Mouse (Mus musculus) embryo, embryonic 11.5 days (tissue): ENCODE measurements at regions not wholly inside any gene's neighbourhood (a gene's known extent, or its start where the extent isn't known, plus 50 kb on each side); places are given as distances from the start of the nearest gene placed in this dataset.

Experiments used
- DNase-seq: peaks from one replicate; pipeline ENCODE4 v3.0.0-alpha.2; 2012; ENCODE audit warnings: low read depth, low spot score

DNA sequence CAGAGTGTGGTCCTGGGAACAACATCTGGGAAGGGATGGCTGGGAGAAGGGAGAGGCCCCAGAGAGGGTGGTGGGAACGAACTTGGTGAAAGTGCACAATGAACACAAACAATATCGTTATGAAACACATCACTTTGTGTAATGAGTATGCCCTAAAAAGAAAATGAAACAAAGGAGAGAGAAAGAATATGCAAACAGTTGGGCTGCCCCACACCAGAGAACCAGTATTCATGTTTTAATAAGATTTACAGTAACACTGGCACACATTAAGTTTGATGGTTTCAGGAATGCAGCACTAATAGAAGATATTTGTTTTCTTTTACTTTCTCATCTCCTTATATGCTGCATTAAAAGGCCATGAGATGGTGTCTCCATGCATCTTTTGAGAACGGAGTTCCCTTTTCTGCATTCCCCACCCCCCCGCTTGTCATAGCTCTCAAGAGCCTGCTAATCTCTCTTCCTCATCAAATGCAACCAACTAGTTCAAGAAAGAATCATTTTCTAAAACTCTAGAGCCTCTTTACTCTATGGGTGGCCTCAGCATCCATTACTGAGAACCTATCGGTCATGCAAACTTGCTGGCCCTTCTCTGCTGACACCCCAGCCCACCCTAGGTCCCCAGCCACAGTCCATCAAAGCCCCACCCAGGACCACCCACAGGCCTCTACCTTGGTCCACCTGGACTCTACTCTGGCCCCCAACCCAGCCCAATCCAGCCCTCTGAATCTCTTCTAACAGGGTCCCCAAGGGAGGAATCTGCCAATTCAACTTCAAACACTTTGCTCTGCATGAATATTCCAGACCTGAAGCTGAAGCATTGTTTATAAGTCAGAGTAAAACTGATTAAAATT is 379.0 kb upstream of the Nrp1 start:
- no peak for DNase-seq

DNA sequence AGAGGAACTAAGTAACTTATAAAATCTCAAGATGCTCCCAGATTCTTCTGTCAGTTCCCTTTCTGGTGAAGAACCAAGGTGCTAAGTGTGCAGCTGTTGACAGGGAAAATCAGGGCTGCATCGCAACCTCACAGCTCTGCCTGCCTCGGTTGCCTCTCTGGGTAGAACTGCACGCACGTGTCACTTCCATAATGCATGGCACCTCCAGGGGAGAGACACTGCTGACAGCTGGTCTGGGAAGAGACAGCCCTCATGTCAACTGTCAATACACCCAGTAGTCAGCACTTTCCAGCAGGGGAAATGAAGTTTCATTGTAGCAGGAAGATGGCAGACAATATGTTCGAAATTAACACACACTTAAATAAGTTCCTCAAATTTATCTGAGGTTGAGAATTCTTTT is 376.2 kb upstream of the Nrp1 start:
- DNase-seq: no peak

DNA sequence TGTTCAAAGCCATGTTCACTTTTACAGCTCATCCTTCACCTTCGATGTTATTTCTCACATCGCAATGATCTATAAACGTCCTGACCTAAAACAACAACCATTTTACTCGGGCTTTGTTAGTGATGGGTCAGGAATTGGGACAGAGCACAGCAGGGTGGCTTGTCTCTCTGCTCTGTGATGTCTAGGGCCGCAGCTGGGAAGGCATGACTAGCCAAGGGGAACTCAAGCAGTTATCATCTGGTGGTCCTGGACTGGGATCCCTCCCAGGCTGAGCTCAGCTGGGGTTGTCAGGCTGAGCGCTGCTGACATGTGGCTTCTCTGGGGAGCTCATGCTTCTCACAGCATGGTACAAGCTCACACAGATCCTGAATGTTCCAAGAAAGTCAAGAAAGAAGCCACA is 372.8 kb upstream of the Nrp1 start:
- DNase-seq: no peak

DNA sequence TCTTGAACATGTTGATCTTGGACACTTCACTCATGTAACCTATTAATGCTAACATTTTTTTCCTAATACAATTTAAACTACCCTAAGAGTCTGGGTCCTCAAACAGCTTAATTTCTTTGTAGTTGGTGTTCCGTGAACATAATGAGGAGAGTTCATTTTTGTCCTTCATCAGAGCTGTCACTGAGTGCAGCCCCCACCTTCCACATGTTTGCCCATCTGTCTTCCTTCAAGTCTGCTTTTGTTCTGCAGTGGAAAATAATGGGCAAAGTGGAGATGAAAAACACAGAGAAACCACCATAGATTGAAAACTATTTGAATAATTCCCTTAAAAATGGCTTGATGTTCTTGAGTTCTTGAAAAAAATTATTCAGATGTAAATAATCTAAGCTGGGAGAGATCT is 369.5 kb upstream of the Nrp1 start:
- DNase-seq: no peak

DNA sequence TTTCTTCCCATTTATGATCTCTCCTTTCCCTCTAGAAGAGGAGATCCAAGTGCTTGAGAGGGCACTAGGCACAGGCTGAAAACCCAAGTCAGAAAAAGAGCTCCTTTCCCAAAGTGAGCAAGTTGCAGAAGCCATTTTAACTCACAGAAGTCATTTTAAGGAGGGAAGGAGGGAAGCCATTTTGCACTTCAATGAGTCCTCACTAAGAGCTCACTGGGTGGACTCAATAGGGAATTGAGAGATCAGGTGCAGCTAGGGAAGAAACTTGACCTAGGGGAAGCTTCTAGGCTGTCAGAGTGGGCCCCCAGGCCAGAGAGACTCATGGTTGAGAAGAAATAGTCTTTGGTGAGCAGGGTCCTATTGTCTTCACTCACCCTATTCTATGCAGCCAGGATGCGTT is 363.5 kb upstream of the Nrp1 start:
- no peak for DNase-seq

DNA sequence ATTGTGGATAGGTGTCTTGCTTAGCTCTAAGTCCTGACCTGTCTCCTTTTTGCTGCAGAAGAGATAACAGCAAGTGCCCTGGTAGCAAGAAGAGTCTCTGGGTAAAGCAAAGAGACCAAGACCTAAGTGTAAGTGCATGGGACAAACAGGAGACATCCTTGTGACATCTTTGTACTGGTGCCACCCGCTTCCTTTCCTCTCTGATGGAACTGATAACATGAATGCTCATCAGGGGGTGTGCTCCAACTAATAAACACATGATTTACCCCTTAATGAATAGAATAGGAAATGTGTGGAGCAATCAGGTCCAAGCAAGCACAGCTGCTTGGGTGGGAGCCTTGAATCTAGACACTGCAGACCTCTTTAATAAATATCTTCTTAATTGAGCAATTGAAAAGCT is 362.9 kb upstream of the Nrp1 start:
- DNase-seq: no peak

DNA sequence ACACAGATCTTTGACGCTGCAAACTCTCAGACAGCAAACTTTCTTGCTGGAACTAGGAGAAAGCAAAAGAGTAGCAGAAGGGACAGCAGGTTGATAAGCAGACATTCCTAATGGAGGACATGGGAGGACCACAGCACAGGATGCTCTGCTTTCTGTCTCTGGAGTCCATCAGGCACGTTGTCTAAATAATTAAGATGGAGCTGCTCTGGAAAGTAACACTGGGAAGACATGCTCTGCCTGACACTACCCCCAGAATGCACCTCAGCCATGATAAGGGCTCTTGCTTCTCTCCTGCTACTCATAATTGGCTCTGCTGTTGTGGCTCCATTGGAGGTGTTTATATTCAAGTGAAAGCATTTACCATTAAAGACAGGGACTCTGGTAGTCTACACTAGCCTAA is 356.0 kb upstream of the Nrp1 start:
- DNase-seq: no peak

DNA sequence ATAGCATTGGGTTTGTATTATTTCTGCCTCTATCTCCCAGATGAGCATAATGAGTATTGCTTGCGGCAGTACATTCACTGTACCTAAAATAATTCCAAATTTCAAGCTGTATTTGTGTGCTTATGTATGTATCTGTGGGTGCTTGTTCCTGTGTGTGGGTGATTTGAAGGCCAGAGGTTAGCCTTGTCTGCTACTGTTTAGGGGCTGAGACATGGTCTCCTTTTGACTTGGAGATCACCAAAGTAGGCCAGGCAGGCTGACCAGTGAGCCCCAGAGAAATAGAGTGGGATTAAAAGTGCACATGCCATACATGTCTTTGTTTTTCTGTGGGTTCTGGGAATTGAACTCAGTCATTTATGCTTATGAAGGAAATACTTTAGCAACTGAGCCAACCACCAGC is 355.6 kb upstream of the Nrp1 start:
- no peak for DNase-seq

DNA sequence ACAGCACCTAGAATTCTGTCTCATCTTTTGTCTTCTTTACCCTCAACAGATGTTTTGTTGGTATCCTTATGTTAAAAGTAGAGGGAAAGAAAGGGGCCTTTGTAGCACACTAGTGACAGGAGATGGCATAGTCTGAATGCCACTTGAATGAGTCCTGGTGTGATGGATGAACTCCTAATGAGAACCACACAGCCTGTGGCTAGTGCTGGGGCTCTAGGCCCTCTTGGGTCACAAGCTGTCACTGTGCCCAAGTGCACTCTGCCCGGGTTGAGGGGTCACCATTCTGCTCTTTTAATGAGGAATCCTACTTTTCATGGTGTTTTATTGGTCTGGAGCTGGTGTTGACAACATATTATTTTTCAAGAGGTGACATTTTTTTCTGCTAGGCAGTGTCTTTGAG is 355.0 kb upstream of the Nrp1 start:
- DNase-seq: no peak

DNA sequence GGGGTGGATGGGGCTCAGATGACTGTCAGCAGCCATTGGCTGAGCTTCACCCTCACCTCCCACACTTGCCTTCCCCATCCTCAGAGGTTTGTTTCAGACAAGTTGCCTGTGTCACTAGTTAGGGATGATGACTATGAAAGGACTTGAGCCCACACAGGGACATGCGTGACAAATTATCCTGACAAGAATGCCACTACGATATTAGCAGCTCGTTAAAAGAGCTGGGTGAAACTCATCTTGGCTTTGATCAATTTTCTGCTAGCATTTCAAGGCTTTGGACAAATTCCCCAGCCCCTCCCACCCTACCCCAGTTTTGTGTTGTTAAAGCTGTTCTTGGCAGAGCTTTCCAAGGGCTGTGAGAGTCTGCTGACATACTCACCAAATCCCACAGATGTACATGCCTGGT is 354.5 kb upstream of the Nrp1 start:
- no peak for DNase-seq

DNA sequence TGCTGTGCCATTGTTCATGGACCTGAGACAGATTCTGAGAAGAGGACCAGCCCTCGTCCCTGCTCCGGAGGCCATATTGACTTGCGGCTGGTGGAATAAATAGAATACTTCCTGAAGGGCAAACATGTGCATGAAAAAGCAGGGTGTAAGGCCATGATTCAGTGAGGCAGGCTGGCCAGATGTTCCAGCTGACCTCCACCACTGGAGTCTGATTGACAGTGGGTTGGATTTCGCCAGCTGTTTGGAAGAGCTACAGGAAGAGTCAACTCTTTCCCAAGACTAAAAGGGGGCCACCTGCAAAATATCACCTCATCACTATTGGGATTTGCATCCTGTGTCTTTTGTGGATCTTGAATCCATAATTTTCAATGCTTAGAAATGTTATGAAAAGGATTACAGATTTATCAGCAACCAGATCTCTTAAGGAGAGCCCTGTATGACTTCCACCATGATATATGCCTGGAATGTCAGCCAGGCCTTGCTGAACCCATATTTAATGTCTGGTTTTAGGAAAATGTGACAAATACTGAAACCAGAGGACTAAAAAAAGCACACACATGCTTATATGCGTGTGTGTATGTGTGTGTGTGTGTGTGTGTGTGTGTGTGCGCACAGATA is 348.9 kb upstream of the Nrp1 start:
- DNase-seq: no peak

DNA sequence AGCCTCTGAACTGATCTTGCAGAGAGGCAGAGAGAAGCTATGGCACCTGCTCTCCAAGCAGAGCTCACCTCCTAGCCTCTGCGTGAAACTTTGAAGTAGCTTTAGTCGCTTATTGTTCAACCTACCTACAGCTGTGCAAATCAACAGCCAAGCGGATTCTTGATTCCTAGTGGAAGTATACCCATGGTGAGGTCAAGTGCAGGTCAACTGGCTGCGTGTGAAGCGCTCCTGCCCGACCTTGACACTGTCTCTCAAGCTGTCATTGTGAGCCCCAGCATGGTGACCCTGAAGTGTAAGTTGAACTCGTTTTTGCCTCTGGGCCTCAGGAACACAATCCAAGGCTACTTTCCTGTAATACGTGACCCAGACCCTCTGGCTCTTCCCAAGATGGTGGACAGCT is 341.2 kb upstream of the Nrp1 start:
- no peak for DNase-seq

DNA sequence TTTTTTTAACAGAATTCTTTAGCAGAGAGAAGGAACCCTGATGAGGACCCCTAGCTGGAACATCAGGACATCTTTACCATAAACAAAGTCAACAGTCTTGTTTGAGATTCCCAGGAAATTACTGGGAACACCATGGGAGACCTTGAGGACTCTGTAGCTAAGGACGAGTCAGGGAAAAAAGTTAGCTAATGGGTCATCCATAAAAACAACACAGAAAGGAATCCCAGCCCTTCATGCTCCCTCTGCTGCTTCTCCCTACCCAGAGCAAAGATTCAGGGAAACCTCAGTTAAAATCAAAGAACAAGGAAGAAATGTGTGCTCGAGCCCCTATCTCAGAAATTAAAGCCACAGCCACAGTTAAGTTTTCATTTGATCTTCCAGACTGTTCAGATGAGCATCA is 334.7 kb upstream of the Nrp1 start:
- no peak for DNase-seq

DNA sequence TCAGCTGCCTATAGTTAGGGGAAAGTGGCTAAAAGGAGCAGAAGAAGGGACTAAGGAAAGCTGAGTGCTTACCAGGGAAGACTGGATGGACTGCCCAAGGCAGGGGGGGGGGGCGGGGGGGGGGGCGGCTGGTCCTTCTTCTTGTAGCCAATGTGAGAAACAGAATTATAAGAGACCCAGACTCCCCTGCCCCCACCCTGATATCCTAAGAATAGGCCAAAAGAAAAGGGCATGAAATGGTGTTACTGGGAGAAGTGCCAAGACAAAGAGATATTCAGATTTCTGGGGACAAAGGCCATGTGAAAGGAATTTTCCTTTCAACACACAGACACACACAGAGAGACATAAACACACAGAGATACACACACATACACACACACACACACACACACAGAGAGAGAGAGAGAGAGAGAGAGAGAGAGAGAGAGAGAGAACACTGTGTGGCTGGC is 333.6 kb upstream of the Nrp1 start:
- no peak for DNase-seq

DNA sequence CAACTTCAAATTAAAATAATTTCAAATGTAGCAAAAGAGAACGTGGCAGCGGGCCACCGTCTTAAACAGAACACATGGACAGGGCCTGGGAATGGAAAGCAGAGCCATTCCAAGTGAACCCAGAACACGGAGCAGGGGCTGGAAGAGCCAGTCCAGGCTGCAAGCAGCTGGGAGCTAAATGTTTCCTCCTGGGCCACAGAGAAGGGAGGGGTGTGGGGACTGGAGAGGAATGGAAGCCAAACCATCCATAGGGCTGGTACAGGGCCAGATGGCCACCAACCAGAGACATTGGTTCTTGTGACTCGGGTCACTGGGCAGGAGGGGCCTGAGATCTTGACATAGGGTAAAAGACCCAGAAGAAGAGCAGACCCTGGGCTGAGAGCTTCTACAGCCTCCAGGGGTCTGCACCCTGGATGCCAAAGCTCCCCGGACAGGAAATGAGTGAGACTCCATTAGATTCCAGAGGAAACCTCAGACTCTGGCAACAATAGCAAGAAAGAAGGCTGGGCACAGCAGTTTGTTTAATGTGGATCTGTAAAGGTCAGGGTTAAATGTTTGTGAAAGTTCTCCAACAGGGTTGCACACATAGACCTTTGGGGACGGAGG is 333.1 kb upstream of the Nrp1 start:
- no peak for DNase-seq

DNA sequence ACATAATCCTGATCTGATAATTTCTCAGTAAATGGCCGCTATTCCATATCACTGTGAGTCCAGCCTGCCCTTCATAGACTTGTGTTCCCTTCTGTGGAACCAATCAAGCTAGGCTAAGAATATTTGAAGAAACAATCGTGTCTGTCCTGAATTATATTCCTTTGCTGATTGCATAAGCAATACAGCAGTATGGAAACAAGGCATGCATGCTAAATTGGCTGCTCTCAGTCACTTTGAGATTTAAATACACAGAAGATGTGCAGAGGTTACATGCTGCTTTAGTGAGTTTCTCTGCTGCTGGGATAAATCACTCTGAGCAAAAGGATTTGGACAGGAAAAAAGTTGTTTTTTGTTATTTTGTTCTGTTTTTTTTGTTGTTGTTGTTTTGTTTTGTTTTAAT is 331.4 kb upstream of the Nrp1 start:
- DNase-seq: no peak

DNA sequence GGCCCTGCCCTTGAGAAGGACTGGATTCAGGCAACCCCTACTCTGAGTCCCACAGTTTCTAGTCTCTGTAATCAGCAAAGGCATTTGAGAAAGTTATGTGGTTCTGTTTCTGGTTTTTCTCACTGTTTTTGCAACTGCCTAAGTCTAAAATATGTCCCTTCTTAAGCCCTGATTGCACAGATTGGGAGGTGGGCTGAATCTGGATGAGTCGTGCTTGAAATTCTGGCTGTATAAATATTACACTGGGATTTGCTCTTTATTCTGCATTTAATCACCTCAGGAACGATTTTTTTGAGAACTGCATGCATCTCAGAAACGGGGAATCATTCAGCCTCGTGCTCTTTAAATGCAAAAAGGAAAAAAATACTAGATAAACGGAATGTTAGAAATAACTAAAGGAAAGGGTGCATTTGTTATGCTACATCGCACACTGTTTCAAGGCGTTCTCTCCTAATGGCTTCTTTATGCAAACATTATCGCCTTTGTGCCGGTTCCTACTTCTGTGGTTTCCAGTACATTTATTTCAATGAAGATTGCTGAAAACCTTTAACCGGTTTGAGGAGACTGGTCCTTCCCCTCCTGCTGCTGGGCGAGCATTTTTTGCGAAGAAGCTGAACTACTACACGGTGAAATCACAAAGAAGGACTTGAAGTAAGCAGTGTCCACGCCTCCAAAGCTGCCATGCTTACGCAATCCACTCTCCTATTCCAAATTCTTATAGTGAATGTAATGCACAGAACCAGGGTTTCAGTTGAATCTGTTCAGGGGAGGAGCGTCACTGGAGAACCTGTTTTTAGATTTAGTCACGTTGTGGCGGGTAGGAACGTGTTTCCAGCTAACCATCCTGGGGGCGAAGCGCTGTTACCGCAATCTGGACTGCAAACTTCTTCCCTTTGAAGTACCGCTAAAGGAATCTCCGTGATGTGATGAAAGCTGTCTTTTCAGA is 327.8 kb upstream of the Nrp1 start:
- no peak for DNase-seq

DNA sequence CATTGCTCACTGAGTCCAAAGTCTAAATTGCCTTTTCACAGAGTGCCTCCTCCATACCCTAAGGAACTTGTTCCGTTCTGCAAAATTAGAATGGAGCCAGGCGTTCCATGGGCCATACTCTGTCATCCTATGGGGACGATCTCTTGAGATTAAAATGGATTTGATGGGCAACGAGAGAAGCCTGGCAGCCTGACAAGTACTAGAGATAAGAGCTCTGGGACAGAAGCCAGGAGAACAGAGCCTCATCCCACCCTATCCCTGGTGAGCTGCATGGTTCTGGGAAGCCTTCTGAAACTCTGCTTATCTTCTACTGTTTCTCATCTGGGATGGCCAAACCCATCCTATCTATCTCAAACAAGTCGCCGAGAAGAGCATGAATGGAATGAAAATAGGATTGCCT is 324.3 kb upstream of the Nrp1 start:
- DNase-seq: no peak

DNA sequence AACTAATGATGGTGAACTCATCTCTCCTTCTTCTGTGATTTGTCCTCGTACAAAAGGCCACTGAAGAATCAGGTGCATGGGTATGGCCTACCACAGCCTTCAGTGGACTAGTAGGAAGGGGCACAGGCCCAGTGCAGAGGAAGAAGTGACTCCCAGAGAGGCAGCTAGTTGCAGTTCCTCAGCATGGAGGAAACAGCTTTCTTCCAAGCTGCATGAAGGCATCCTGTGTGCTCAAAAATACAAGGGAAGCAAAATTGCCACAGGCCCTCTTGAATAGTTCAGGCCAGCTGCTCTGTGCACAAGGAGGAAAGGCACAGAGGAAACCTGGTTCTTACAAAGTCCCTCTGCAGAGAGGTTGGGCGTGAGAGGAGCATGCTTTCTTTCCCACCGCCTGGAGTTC is 322.7 kb upstream of the Nrp1 start:
- no peak for DNase-seq

DNA sequence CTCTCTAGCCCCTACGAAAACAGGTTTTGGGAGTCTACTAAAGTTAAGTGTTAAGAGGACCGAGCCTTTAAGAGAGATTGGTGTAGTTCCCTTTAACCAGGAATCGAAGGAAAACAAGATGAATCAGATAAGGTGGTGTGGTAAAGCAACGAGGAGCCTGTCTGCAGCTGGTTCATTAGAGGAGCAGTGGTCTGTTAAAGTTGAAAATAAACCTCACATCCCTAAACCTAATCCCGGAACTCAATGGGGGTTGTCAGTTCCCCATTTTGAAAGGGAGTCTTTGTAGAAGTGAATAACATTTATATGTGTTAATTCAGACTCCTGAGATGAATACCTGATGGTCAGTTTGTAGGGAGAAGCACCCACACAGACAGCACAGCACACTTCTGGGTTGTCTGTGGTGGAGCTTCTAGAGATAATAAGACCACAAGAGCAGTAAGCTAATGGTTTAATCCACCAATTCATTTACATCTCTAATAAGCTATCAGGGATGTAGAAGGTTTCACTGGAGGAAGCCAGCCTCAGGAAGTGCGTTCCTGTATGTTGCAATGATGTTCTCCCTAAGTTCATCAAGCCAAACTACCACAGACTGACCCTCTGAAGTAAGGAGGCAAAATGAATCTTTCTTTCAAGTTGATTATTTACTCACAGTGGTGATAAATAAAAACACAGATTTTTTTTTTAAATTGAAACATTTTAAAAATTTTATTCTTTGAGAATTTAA is 318.9 kb upstream of the Nrp1 start:
- no peak for DNase-seq

DNA sequence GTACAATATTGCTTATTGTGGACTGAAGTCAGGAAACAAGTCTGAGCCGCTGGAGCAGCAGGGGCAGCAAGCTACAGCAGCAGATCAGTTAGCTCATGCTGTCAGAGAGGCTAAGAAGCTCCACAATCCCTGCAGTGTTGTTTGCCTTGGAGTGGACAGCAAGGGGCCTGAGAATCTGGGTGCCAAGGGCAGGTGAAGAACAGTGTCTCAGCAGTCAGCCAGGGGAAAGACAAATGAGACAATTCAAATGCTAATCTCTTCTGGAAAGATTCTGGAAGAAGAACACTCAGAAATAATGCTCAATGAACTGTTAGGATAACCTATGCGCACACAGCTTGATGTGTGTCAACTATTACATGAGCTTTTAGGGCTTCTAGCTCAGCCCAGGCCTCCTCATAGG is 315.5 kb upstream of the Nrp1 start:
- no peak for DNase-seq
